Mouse (Mus musculus) heart, adult 2 months (tissue): Measurements from ENCODE around the gene Rdh16f2. TPM values are rescaled to one million over a fixed set of nuclear protein-coding genes. Genes with fewer than 3 reads are reported as not detected.
"Not testable (repeated sequence)": the region's sequence is repeated elsewhere in the genome, so short reads cannot be mapped to it uniquely, and the experiment has no call there.

Experiments used
- DNase-seq, 2 experiments: peaks; one replicate each; pipeline ENCODE4 v3.0.0; 2021
- H3K27ac ChIP-seq: fragments of 200-600 bp; 2 replicates; pipeline ENCODE4 v1.8.1; 2022
- H3K27me3 ChIP-seq: fragments of 200-500 bp; 2 replicates; pipeline ENCODE4 v1.6.1; 2012; ENCODE audit warnings: mild to moderate bottlenecking, low read length, inconsistent platforms, mixed read lengths; ENCODE audit not compliant: control insufficient read depth, insufficient read depth
- H3K36me3 ChIP-seq: fragments of 200-500 bp; 2 replicates; pipeline ENCODE4 v1.6.1; 2012; ENCODE audit warnings: low read length, inconsistent platforms; ENCODE audit not compliant: control insufficient read depth, insufficient read depth
- H3K4me1 ChIP-seq: fragments of 200-500 bp; 2 replicates; pipeline ENCODE4 v1.6.1; 2011; ENCODE audit warnings: low read length; ENCODE audit not compliant: control insufficient read depth, insufficient read depth
- H3K4me3 ChIP-seq: fragments of 200-600 bp; 2 replicates; pipeline ENCODE4 v1.8.1; 2022
- H3K79me2 ChIP-seq: fragments of 200-500 bp; replicated peaks from 2 replicates; pipeline ENCODE4 v1.6.1; 2012; ENCODE audit warnings: mild to moderate bottlenecking, inconsistent platforms, low read length, moderate library complexity, mixed read lengths; ENCODE audit not compliant: control insufficient read depth, insufficient read depth
- H3K9ac ChIP-seq: fragments of 200-500 bp; 2 replicates; pipeline ENCODE4 v1.6.1; 2012; ENCODE audit warnings: low read depth, mild to moderate bottlenecking, control low read depth, inconsistent platforms, low read length, mixed read lengths
- CTCF ChIP-seq: fragments of 200-600 bp; IDR thresholded peaks from 2 replicates; pipeline ENCODE4 v1.8.1; 2022; ENCODE audit warnings: antibody characterized with exemption, mild to moderate bottlenecking, moderate library complexity
- EP300 ChIP-seq: fragments of 200-500 bp; IDR thresholded peaks from 2 replicates; pipeline ENCODE4 v1.6.1; 2011; ENCODE audit warnings: low read depth, low read length, control low read depth; ENCODE audit not compliant: insufficient read depth
- POLR2A ChIP-seq: fragments of 200-500 bp; IDR thresholded peaks from 2 replicates; pipeline ENCODE4 v1.6.1; 2011; ENCODE audit warnings: mild to moderate bottlenecking, low read depth, low read length, control low read depth; ENCODE audit not compliant: insufficient read depth
- WGBS: fragments of 180-500 bp; shearing (Covaris S2); methylation state at CpG from one replicate; pipeline ENCODE4 v1.1.7; 2018; 5-methylcytosine and 5-hydroxymethylcytosine counted together
- intact Hi-C: fragments of 180-260 bp; cut with DNase I; formaldehyde crosslinking; loops from one replicate; pipeline ENCODE4 v1.15.1; 2025
- polyA plus RNA-seq: library from polyadenylated mRNA; depleted of rRNA; stranded (reverse); fragments of >200 nt; gene quantifications from 2 replicates; pipeline ENCODE4 v1.2.3, GENCODE M21; 2012
- total RNA-seq, 2 experiments: library from RNA; stranded (reverse); gene quantifications; 2 replicates each; pipeline ENCODE4 v1.2.3; 2021

The Rdh16f2 gene
- total and polyA plus RNA-seq, 3 experiments, result not detected

- Histone ChIP-seq H3K9ac (no peak overlapping the region), H3K27ac (no peak overlapping the region), H3K27me3 (no peaks in the 10 kb centered on the region), H3K4me3 (no peak overlapping the region), H3K36me3 (no peaks in the 10 kb centered on the region), H3K79me2 (no peaks in the 10 kb centered on the region), H3K4me1 (no peaks in the 10 kb centered on the region)
- TF ChIP-seq POLR2A (no peak), EP300 (no peak), CTCF (no peak)
- intact Hi-C loops, result no loop called here
- no peak for DNase-seq
- 82% methylated on average over 2 of the region's 2 CpGs for WGBS
Observed at GRCm38 (mm10) chr10:127838539-127838938, 27.7 kb upstream of the Rdh16f2 start.

GRCm38 (mm10) chr10:127840776-127841175, 25.5 kb upstream of the Rdh16f2 start:
- WGBS, result 59% methylated on average over 2 of the region's 2 CpGs
- intact Hi-C loops, result no loop called here
- no peak for TF ChIP-seq EP300
- no peak for TF ChIP-seq CTCF
- TF ChIP-seq POLR2A, result no peak

DNA sequence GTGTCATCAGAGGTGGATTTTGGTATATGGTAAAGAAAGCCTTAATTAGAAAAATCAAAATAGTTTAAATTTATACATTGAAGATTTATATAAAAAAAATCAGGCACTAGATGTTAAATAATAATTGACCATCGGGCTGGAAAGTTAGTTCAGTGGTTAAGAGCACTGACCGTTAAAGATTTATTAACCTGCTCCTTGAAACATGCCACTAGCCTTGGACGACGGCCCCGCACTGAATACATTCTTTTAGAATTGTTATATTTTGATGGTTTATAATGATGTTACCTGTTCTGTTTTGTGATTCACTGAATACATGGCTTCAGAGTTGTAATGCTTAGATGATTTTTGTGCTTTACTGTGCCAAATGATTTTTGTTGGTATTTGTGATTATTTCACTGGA, 20.3 kb upstream of the Rdh16f2 start:
- H3K27ac ChIP-seq, H3K79me2 ChIP-seq, H3K4me1 ChIP-seq, intact Hi-C loops, H3K27me3 ChIP-seq, H3K36me3 ChIP-seq, DNase-seq, H3K9ac ChIP-seq, H3K4me3 ChIP-seq: not testable (repeated sequence)
- WGBS, result 96% methylated on average over 5 of the region's 5 CpGs

More at GRCm38 (mm10) chr10:127840776-127841175, 25.5 kb upstream of the Rdh16f2 start:
- no peak overlapping the region for H3K27ac ChIP-seq
- H3K79me2 ChIP-seq, result no peaks in the 10 kb centered on the region
- no peak for DNase-seq
- H3K36me3 ChIP-seq, result no peaks in the 10 kb centered on the region
- no peaks in the 10 kb centered on the region for H3K27me3 ChIP-seq
- no peaks in the 10 kb centered on the region for H3K4me1 ChIP-seq
- H3K4me3 ChIP-seq, result no peak overlapping the region
- H3K9ac ChIP-seq, result no peak overlapping the region

GRCm38 (mm10) chr10:127848089-127848488, 18.2 kb upstream of the Rdh16f2 start:
- intact Hi-C loops, result no loop called here
- Histone ChIP-seq H3K27me3 (no peaks in the 10 kb centered on the region), H3K4me1 (no peaks in the 10 kb centered on the region), H3K36me3 (no peaks in the 10 kb centered on the region), H3K79me2 (no peaks in the 10 kb centered on the region), H3K9ac (no peak overlapping the region), H3K27ac (no peak overlapping the region), H3K4me3 (no peak overlapping the region)
- 85% methylated on average over 1 of the region's 1 CpGs for WGBS
- no peak for TF ChIP-seq CTCF
- no peak for TF ChIP-seq EP300
- no peak for DNase-seq

GRCm38 (mm10) chr10:127849628-127850027, 16.6 kb upstream of the Rdh16f2 start, which contains the start of gene Rdh19:
Gene Rdh19, plus strand, starts transcription at chr10:127849928.
- H3K4me3 ChIP-seq, result no peak within 1 kb of the TSS
- H3K4me1 ChIP-seq, result no peaks in the 10 kb centered on the region
- intact Hi-C loops, result no loop called here
- DNase-seq, result no peak
- H3K27me3 ChIP-seq, result no peaks in the 10 kb centered on the region
- no peaks in the 10 kb centered on the region for H3K36me3 ChIP-seq
- no peak for TF ChIP-seq CTCF
- TF ChIP-seq POLR2A, result no peak
- TF ChIP-seq EP300, result no peak
- no peak within 1 kb of the TSS for H3K9ac ChIP-seq
- WGBS, result 75% methylated on average over 1 of the region's 1 CpGs
- no peaks in the 10 kb centered on the region for H3K79me2 ChIP-seq
- no peak within 1 kb of the TSS for H3K27ac ChIP-seq

GRCm38 (mm10) chr10:127856376-127856775, 9.9 kb upstream of the Rdh16f2 start:
- Histone ChIP-seq H3K4me1 (no peaks in the 10 kb centered on the region), H3K27me3 (no peaks in the 10 kb centered on the region), H3K9ac (no peak overlapping the region), H3K27ac (no peak overlapping the region), H3K4me3 (no peak overlapping the region), H3K79me2 (no peaks in the 10 kb centered on the region), H3K36me3 (no peaks in the 10 kb centered on the region)
- TF ChIP-seq POLR2A (no peak), EP300 (no peak), CTCF (no peak)
- intact Hi-C loops, result no loop called here
- DNase-seq, result no peak
